Mouse (Mus musculus): ENCODE data around the gene Cfap97d1.

DNA sequence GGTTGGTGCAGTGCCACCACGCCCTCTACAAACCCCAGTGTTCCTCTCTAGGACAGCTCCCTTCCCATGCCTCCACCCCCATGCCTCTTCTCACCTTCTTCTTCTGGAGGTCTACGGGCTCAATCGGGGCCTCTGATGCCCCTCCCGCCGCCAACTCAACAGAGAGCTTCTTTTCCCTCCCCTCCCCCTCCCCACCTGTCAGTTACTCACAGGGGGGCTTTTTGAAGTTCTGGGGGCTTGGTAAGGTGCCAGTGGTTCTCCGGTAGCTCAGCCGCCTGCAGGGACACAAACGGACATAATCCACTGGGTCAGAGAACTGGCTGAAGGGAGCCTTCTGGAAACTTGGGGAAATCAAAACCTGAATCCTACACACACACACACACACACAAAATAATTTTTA, 27.4 kb downstream of the Cfap97d1 start:
- TF ChIP-seq CTCF (IDR thresholded peaks at IDR 0.05) (no peak), EP300 (IDR thresholded peaks at IDR 0.05) (no peak)
